Mouse (Mus musculus) embryo, embryonic 10 days (tissue): ENCODE results near the gene Vmn1r183.
"Not testable (repeated sequence)": the region's sequence is repeated elsewhere in the genome, so short reads cannot be mapped to it uniquely, and the experiment has no call there.

Experiments used
- DNase-seq: peaks from one replicate; pipeline ENCODE4 v3.0.0-alpha.2; 2015; ENCODE audit warnings: low spot score

Vmn1r183 gene

GRCm38 (mm10) chr7:24052660-24053304 is at the start of gene Vmn1r183:
Gene Vmn1r183 (plus strand): TSS chr7:24053254.
- no peak for DNase-seq

- not testable (repeated sequence) for DNase-seq
Observed at GRCm38 (mm10) chr7:24074424-24074823, 21.4 kb downstream of the Vmn1r183 start.

- peak; percentile 98 for DNase-seq
Observed at GRCm38 (mm10) chr7:24081634-24082431, 28.8 kb downstream of the Vmn1r183 start, which contains the start of gene Zfp180. Gene Zfp180 (plus strand): TSS chr7:24081924.

- DNase-seq: peak; percentile 13
Observed at GRCm38 (mm10) chr7:24082457-24083235, 29.6 kb downstream of the Vmn1r183 start.

GRCm38 (mm10) chr7:24086871-24087270 is 33.8 kb downstream of the Vmn1r183 start:
- DNase-seq: no peak

GRCm38 (mm10) chr7:24087485-24088125 is 34.6 kb downstream of the Vmn1r183 start:
- DNase-seq: no peak

GRCm38 (mm10) chr7:24104403-24104802 is 51.3 kb downstream of the Vmn1r183 start:
- DNase-seq: no peak

GRCm38 (mm10) chr7:24105144-24105703 is 52.2 kb downstream of the Vmn1r183 start:
- no peak for DNase-seq

- DNase-seq: no peak
Observed at GRCm38 (mm10) chr7:24110839-24111238, 57.8 kb downstream of the Vmn1r183 start.

- no peak for DNase-seq
Observed at GRCm38 (mm10) chr7:24111772-24112155, 58.7 kb downstream of the Vmn1r183 start.

- peak; percentile 92 for DNase-seq
Observed at GRCm38 (mm10) chr7:24112156-24112856, 59.3 kb downstream of the Vmn1r183 start, which contains the start of gene Zfp112. Gene Zfp112 (plus strand): TSS chr7:24112314.

GRCm38 (mm10) chr7:24113001-24113400 is 59.9 kb downstream of the Vmn1r183 start:
- DNase-seq: peak; percentile 47
